Mouse (Mus musculus): Measurements from ENCODE around the gene Chd6.
"Not testable (repeated sequence)": the region's sequence is repeated elsewhere in the genome, so short reads cannot be mapped to it uniquely, and the experiment has no call there.

Chd6 gene

GRCm38 (mm10) chr2:160982636-160983035, 126.2 kb downstream of the Chd6 start:
- DNase-seq: no peak

GRCm38 (mm10) chr2:160981791-160982190, 127.1 kb downstream of the Chd6 start:
- no peak for DNase-seq

- no peak for DNase-seq
These were observed 130.2 kb downstream of the Chd6 start for GRCm38 (mm10) chr2:160978651-160979050.

GRCm38 (mm10) chr2:160977248-160977647, 131.6 kb downstream of the Chd6 start:
- no peak for DNase-seq

GRCm38 (mm10) chr2:160973648-160974215, 135.1 kb downstream of the Chd6 start:
- DNase-seq: peak; percentile 18

- DNase-seq: no peak
These were observed 136.6 kb downstream of the Chd6 start for GRCm38 (mm10) chr2:160972103-160972792.

- DNase-seq: no peak
These were observed 146.7 kb downstream of the Chd6 start for GRCm38 (mm10) chr2:160962149-160962548.

- DNase-seq: peak; percentile 61
These were observed 147.8 kb downstream of the Chd6 start for GRCm38 (mm10) chr2:160960956-160961646.

- no peak for DNase-seq
These were observed 149.0 kb downstream of the Chd6 start for GRCm38 (mm10) chr2:160959901-160960300.

- DNase-seq: peak; percentile 19
These were observed 150.1 kb downstream of the Chd6 start for GRCm38 (mm10) chr2:160958737-160959136.

GRCm38 (mm10) chr2:160957801-160958200, 151.1 kb downstream of the Chd6 start:
- DNase-seq: not testable (repeated sequence)

- not testable (repeated sequence) for DNase-seq
These were observed 151.6 kb downstream of the Chd6 start for GRCm38 (mm10) chr2:160957307-160957706.

- DNase-seq: no peak
These were observed 153.5 kb downstream of the Chd6 start for GRCm38 (mm10) chr2:160955331-160955730.

- no peak for DNase-seq
These were observed 154.3 kb downstream of the Chd6 start for GRCm38 (mm10) chr2:160954541-160954940.

GRCm38 (mm10) chr2:160953131-160953873, 155.6 kb downstream of the Chd6 start:
- no peak for DNase-seq

- DNase-seq: no peak
These were observed 157.3 kb downstream of the Chd6 start for GRCm38 (mm10) chr2:160951595-160951994.

GRCm38 (mm10) chr2:160942443-160942842, 166.4 kb downstream of the Chd6 start:
- no peak for DNase-seq

GRCm38 (mm10) chr2:160940930-160941709, 167.8 kb downstream of the Chd6 start:
- no peak for DNase-seq

GRCm38 (mm10) chr2:160934451-160934850, 174.4 kb downstream of the Chd6 start:
- no peak for DNase-seq

- no peak for DNase-seq
These were observed 175.0 kb downstream of the Chd6 start for GRCm38 (mm10) chr2:160933890-160934289.

- DNase-seq: no peak
These were observed 175.9 kb downstream of the Chd6 start for GRCm38 (mm10) chr2:160932981-160933380.

GRCm38 (mm10) chr2:160932325-160932724, 176.6 kb downstream of the Chd6 start:
- no peak for DNase-seq

- no peak for DNase-seq
These were observed 177.5 kb downstream of the Chd6 start for GRCm38 (mm10) chr2:160931378-160931777.

Measured in kidney, adult 11 months (tissue).